Mouse (Mus musculus) kidney, postnatal 14 days (tissue): ENCODE results near the gene Srek1ip1.
A peak's percentile ranks its signal among the peaks of the same experiment; 100 is the strongest.

ENCODE experiments used
- DNase-seq: peaks from one replicate; pipeline ENCODE4 v3.0.0; 2022; ENCODE audit warnings: mixed read lengths

Srek1ip1 gene

GRCm38 (mm10) chr13:104792184-104792583, at the start of gene Srek1ip1:
TSS of gene Srek1ip1 (plus strand) at chr13:104792484.
- no peak for DNase-seq

DNA sequence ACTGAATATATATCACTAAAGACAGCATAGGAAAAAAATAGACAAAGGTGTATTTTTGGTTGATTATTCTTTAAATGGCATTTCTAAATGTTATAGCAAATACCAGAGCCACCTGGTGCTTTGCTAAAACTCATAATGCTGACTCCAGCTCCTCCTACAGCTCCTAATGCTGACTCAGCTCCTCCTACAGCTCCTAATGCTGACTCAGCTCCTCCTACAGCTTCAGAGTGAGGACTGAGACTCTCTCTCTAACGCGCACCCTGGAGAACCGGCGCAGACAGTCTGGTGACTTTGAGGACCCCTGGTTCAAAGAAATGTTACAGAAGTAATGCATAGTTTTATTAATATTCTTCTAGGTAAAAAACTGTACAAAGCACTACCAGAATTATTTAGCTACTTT, 49.4 kb upstream of the Srek1ip1 start:
- no peak for DNase-seq

GRCm38 (mm10) chr13:104747032-104747431, 45.3 kb upstream of the Srek1ip1 start:
- DNase-seq, result no peak

GRCm38 (mm10) chr13:104759381-104759780, 32.9 kb upstream of the Srek1ip1 start:
- no peak for DNase-seq

- DNase-seq, result no peak
Observed at GRCm38 (mm10) chr13:104762401-104762800, 29.9 kb upstream of the Srek1ip1 start.

- DNase-seq, result no peak
Observed at GRCm38 (mm10) chr13:104763193-104763592, 29.1 kb upstream of the Srek1ip1 start.

DNA sequence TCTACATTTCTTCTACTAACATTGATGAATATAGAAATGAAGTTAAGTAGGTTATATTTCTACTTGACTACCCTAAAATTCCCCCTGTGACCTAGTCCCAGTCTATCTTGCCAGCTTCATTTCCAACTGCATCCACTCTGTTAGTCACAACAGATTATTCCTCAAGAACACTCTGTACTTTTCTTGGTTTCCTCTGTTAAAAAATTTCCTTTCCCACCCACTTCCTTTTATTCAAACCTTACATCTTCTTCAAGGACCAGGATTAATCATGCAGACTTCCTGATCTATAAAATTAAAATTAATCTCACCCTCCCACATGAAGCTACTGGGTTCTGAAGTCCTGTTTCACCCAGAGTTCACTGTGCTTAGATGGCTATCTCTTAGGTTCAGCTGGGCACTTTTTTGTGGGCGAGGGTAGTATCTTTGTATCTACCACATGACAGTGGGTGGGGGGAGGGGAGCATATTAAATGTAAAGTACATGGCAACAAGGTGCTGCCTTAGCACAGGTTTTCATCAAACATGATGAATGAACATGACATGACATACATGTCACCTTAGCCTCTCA, 13.1 kb upstream of the Srek1ip1 start:
- DNase-seq, result no peak

GRCm38 (mm10) chr13:104787260-104787659, 5.0 kb upstream of the Srek1ip1 start:
- no peak for DNase-seq

GRCm38 (mm10) chr13:104789663-104790062, 2.6 kb upstream of the Srek1ip1 start:
- peak; percentile 44 for DNase-seq

DNA sequence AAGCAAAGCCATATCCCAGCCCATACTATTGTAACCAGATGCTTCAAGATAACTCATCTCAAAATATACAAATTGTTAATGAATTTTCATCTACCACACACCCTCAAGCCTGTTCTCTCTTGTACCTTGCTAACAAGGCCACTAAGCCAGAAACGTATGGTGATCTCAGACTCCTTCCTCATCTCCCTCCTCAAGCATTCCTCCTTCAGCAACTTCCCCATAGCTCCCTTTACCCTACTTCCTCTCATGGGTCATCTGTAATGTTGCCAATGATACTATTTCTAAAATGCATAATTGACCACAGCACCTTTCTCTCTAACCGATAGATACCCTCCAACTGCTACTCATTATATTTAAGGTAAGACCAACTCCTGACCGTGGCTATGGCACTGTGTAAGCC, 2.1 kb downstream of the Srek1ip1 start:
- no peak for DNase-seq

GRCm38 (mm10) chr13:104799067-104799466, 6.8 kb downstream of the Srek1ip1 start:
- no peak for DNase-seq

DNA sequence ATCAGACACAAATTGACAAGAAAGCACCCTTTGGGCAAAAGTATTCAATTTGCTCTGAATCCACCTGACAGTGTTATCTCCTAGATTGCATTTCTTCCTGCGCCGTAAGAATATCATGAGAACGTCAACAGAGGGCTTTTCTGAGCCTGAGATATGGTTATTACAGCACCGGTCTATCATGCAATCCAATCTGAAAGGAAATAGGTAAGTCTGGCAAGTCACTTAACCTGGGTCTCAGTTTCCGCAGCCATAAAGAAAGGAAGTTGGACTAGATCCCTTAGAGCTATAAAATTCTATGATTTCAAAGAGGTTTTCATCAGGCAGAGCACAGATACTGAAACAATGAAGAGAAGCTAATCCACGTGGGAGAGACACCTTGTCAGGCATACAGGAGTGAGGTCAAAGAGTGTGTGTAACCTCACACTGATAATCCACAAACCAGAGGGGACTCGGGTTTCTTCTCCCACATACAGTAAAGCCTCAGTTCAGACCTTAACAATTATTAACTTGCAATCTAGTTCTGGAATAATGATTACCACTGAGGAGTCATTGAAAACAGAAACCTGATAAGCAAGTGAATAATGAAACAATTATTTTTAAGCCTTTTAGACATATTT, 7.4 kb downstream of the Srek1ip1 start:
- DNase-seq, result no peak

DNA sequence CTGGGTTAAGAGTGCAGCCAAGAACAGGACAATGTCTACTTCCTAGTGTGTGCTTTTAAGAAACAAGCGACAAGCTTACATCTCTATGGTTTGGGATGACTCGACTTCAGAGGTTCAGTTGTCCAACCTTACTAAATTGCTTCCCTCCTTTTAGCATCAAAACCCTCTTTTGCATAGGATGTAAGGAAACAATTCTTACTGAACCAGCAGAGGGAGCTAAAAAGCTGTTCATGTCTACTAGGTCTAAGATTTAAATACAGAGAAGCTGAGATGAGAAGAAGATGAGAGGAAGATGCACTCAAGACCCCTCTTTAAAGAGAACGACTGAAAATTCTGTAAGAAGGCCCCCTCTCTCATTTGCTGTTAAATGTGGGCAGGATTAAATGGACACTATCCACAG, 13.4 kb downstream of the Srek1ip1 start:
- DNase-seq, result peak; percentile 22

GRCm38 (mm10) chr13:104816270-104816634, 24.0 kb downstream of the Srek1ip1 start:
- DNase-seq, result peak; percentile 17

GRCm38 (mm10) chr13:104816635-104817571, 24.6 kb downstream of the Srek1ip1 start, which contains the start of gene Cwc27:
TSS of gene Cwc27 (minus strand) at chr13:104817142.
- peak; percentile 86 for DNase-seq

GRCm38 (mm10) chr13:104817696-104818095, 25.4 kb downstream of the Srek1ip1 start:
- no peak for DNase-seq

- no peak for DNase-seq
Observed at GRCm38 (mm10) chr13:104821192-104821591, 28.9 kb downstream of the Srek1ip1 start.

DNA sequence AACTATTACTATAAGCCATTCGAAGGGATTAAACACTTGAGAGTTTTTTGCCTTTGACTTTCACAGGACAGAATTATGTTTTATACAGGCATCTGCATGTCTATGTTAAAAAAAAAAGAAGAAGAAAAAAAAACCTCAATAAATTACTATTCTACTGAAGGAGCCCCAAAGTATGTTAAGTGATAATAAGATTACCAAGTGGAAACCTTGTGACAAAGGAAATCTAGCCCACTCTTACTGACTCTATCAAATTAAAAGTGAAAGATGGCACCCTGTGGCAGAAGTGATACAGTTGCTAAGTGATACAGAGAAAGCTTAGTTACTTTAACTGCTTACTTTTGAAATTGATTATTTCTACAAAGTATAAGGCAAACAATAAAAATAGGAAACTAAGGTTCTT, 29.6 kb downstream of the Srek1ip1 start:
- no peak for DNase-seq

- no peak for DNase-seq
Observed at GRCm38 (mm10) chr13:104822411-104822838, 30.1 kb downstream of the Srek1ip1 start.

- no peak for DNase-seq
Observed at GRCm38 (mm10) chr13:104825470-104825869, 33.2 kb downstream of the Srek1ip1 start.

DNA sequence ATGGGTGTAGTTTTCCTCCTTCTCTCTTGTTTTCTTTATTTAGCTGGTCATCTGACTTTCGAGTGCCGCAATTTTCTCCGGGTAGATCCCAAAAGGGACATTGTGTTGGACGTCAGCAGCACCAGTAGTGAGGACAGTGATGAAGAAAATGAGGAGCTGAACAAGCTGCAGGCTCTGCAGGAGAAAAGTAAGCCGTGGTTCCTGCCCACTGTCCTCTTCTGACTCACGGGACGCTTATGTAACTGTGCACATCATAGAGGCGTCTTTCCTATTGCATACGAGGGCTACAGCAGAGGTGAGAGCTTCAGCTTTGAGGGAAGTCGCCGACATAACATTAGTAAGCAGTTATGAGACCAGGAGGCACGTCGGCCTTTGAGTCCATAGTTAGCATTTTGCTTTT, 40.5 kb downstream of the Srek1ip1 start:
- no peak for DNase-seq

- DNase-seq, result no peak
Observed at GRCm38 (mm10) chr13:104837628-104838027, 45.3 kb downstream of the Srek1ip1 start.

GRCm38 (mm10) chr13:104841937-104842336, 49.7 kb downstream of the Srek1ip1 start:
- no peak for DNase-seq
